Mouse (Mus musculus) lung, postnatal 0 days (tissue): ENCODE data around the gene Efcab5.

ENCODE experiments used
- CTCF ChIP-seq: IDR thresholded peaks from 2 replicates; pipeline ENCODE4 v1.5.1; 2016; ENCODE audit warnings: antibody characterized with exemption, mild to moderate bottlenecking
- EP300 ChIP-seq: IDR thresholded peaks from 2 replicates; pipeline ENCODE4 v1.6.1; 2016; ENCODE audit warnings: antibody characterized with exemption, mild to moderate bottlenecking, control low read depth

DNA sequence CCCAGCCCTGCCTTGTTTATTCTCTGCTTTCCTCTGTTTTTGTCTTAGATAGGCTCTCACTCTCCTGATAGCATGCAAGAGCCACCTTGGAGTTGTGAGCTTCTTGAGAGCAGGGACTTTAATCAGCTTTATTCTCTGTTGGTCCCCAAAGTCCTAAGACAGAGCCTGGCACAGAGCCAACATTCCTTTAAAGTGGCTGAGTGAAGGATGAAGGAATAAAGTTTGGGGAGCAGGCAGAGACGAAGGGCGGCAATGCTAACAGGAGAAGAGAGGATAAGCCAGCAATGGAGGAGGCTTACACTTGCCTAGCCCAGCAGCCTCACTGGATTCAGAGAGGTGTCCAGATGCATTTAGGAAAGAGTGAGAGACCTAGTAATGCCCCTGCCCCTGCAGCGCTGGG is 92.2 kb downstream of the Efcab5 start:
- TF ChIP-seq CTCF (no peak), EP300 (no peak)
